Mouse (Mus musculus) heart, embryonic 16.5 days (tissue): Measurements from ENCODE around the gene Dok4. TPM values are rescaled to one million over a fixed set of nuclear protein-coding genes. Genes with fewer than 3 reads are reported as not detected.

Experiments
- ATAC-seq: fragments of 200-750 bp; cut with Nextera tagmentation; replicated peaks from 2 replicates; pipeline ENCODE4 v1.8.0; 2017; ENCODE audit warnings: moderate number of reproducible peaks; ENCODE audit not compliant: insufficient read depth, low FRiP score; ENCODE audit errors: extremely low read depth
- H3K27ac ChIP-seq: fragments of 300-500 bp; sonication (generic); 2 replicates; pipeline ENCODE4 v1.5.1; 2014; ENCODE audit warnings: mild to moderate bottlenecking, low read length, control low read depth, moderate library complexity
- H3K27me3 ChIP-seq: fragments of 300-500 bp; sonication (generic); 2 replicates; pipeline ENCODE4 v1.6.1; 2014; ENCODE audit warnings: low read length, mixed read lengths; ENCODE audit not compliant: control insufficient read depth, insufficient read depth
- H3K36me3 ChIP-seq: fragments of 300-500 bp; sonication (generic); 2 replicates; pipeline ENCODE4 v1.6.1; 2014; ENCODE audit not compliant: control insufficient read depth, insufficient read depth
- H3K4me1 ChIP-seq: fragments of 300-500 bp; sonication (generic); 2 replicates; pipeline ENCODE4 v1.6.1; 2014; ENCODE audit warnings: low read length, mixed read lengths; ENCODE audit not compliant: control insufficient read depth, insufficient read depth
- H3K4me2 ChIP-seq: fragments of 300-500 bp; sonication (generic); 2 replicates; pipeline ENCODE4 v1.6.1; 2014; ENCODE audit warnings: low read depth, mild to moderate bottlenecking, control low read depth, low read length
- H3K4me3 ChIP-seq: fragments of 300-500 bp; sonication (generic); 2 replicates; pipeline ENCODE4 v1.5.1; 2014; ENCODE audit warnings: mild to moderate bottlenecking, control low read depth, low read length
- H3K9ac ChIP-seq: fragments of 300-500 bp; sonication (generic); 2 replicates; pipeline ENCODE4 v1.6.1; 2014; ENCODE audit warnings: low read length, control low read depth
- H3K9me3 ChIP-seq: fragments of 300-500 bp; sonication (generic); replicated peaks from 2 replicates; pipeline ENCODE4 v1.6.1; 2016; ENCODE audit warnings: low read length; ENCODE audit not compliant: control insufficient read depth
- WGBS: fragments of 180-500 bp; shearing (Covaris S2); extraction: QIAGEN DNeasy Blood & Tissue Kit; methylation state at CpG from one replicate; pipeline ENCODE4 v1.1.7; 2014; 5-methylcytosine and 5-hydroxymethylcytosine counted together
- polyA plus RNA-seq: library from polyadenylated mRNA; unstranded; fragments of >200 nt; fragmentation: Nextera tagmentation; extraction: Ambion mirVana; gene quantifications from 2 replicates; pipeline ENCODE4 v1.2.1, GENCODE M21; 2015

Dok4 gene
- polyA plus RNA-seq, 1 experiment from 2014 or later: 28.9 TPM

GRCm38 (mm10) chr8:94822637-94823560 is 53.2 kb downstream of the Dok4 start:
- Histone ChIP-seq H3K9ac (no peak overlapping the region), H3K36me3 (peaks cover 49% of the 10 kb centered on the region), H3K4me1 (no peaks in the 10 kb centered on the region), H3K4me2 (no peak overlapping the region), H3K9me3 (no peaks in the 10 kb centered on the region), H3K4me3 (no peak overlapping the region), H3K27me3 (no peaks in the 10 kb centered on the region), H3K27ac (no peak overlapping the region)
- 76% methylated on average over 23 of the region's 23 CpGs for WGBS
- ATAC-seq: 0 out of 2 replicates have a peak, but pooled peaks have one; percentile 65

- WGBS: 92% methylated on average over 2 of the region's 2 CpGs
- H3K36me3 ChIP-seq: peaks cover 38% of the 10 kb centered on the region
- H3K4me3 ChIP-seq: no peak overlapping the region
- H3K27me3 ChIP-seq: no peaks in the 10 kb centered on the region
- no peak for ATAC-seq
- no peaks in the 10 kb centered on the region for H3K9me3 ChIP-seq
- no peak overlapping the region for H3K9ac ChIP-seq
- H3K4me2 ChIP-seq: no peak overlapping the region
- no peaks in the 10 kb centered on the region for H3K4me1 ChIP-seq
- no peak overlapping the region for H3K27ac ChIP-seq
Observed at GRCm38 (mm10) chr8:94821381-94821780, 54.7 kb downstream of the Dok4 start.

- Histone ChIP-seq H3K4me1 (no peaks in the 10 kb centered on the region), H3K27ac (no peak overlapping the region), H3K27me3 (no peaks in the 10 kb centered on the region), H3K36me3 (peaks cover 36% of the 10 kb centered on the region), H3K9ac (no peak overlapping the region), H3K4me2 (no peak overlapping the region), H3K9me3 (no peaks in the 10 kb centered on the region), H3K4me3 (no peak overlapping the region)
- WGBS: 88% methylated on average over 7 of the region's 7 CpGs
- ATAC-seq: no peak
Observed at GRCm38 (mm10) chr8:94820553-94820952, 55.6 kb downstream of the Dok4 start.

GRCm38 (mm10) chr8:94819671-94820179 is 56.4 kb downstream of the Dok4 start:
- Histone ChIP-seq H3K36me3 (peaks cover 30% of the 10 kb centered on the region), H3K4me2 (no peak overlapping the region), H3K9me3 (no peaks in the 10 kb centered on the region), H3K9ac (no peak overlapping the region), H3K27me3 (no peaks in the 10 kb centered on the region), H3K4me3 (no peak overlapping the region), H3K4me1 (no peaks in the 10 kb centered on the region), H3K27ac (no peak overlapping the region)
- 51% methylated on average over 6 of the region's 6 CpGs for whole genome bisulfite sequencing
- no peak for ATAC-seq

- WGBS: 87% methylated on average over 11 of the region's 11 CpGs
- no peaks in the 10 kb centered on the region for H3K4me1 ChIP-seq
- peaks cover 15% of the 10 kb centered on the region for H3K36me3 ChIP-seq
- H3K4me3 ChIP-seq: no peak overlapping the region
- no peaks in the 10 kb centered on the region for H3K27me3 ChIP-seq
- H3K27ac ChIP-seq: no peak overlapping the region
- no peak overlapping the region for H3K9ac ChIP-seq
- no peak overlapping the region for H3K4me2 ChIP-seq
- ATAC-seq: no peak
- H3K9me3 ChIP-seq: no peaks in the 10 kb centered on the region
Observed at GRCm38 (mm10) chr8:94817933-94818332, 58.2 kb downstream of the Dok4 start.

- H3K9ac ChIP-seq: no peak overlapping the region
- no peak overlapping the region for H3K4me3 ChIP-seq
- 0% methylated on average over 1 of the region's 1 CpGs for WGBS
- no peak overlapping the region for H3K4me2 ChIP-seq
- no peak for ATAC-seq
- H3K36me3 ChIP-seq: no peaks in the 10 kb centered on the region
- no peaks in the 10 kb centered on the region for H3K9me3 ChIP-seq
- no peak overlapping the region for H3K27ac ChIP-seq
- H3K4me1 ChIP-seq: no peaks in the 10 kb centered on the region
- H3K27me3 ChIP-seq: no peaks in the 10 kb centered on the region
Observed at GRCm38 (mm10) chr8:94814556-94814955, 61.6 kb downstream of the Dok4 start.

Other genes with a start within 250 kb of the Dok4 start
- gene Arl2bp, start 209.7 kb downstream of the Dok4 start, polyA plus RNA-seq: 116 and 117 TPM in 2 replicates
- 0.29 and 0.57 TPM in 2 replicates for gene Pllp, start 180.1 kb downstream of the Dok4 start, polyA plus RNA-seq
- gene Ccl22, start 130.7 kb downstream of the Dok4 start, polyA plus RNA-seq: 0.16 TPM in 1 of 2 replicates, not detected in the other
- 8.2 and 9.3 TPM in 2 replicates for gene Cx3cl1, start 104.3 kb downstream of the Dok4 start, polyA plus RNA-seq
- 0.44 and 0.51 TPM in 2 replicates for gene Ccl17, start 65.9 kb downstream of the Dok4 start, polyA plus RNA-seq
- gene Coq9, start 38.0 kb downstream of the Dok4 start, polyA plus RNA-seq: 194 and 209 TPM in 2 replicates
- 88.2 and 98.8 TPM in 2 replicates for gene Ciapin1, start 38.0 kb downstream of the Dok4 start, polyA plus RNA-seq
- 123 and 134 TPM in 2 replicates for gene Polr2c, start 18.9 kb downstream of the Dok4 start, polyA plus RNA-seq
- gene Ccdc102a, start 41.8 kb upstream of the Dok4 start, polyA plus RNA-seq: 17.4 and 19.8 TPM in 2 replicates
- 0.71 and 1.4 TPM in 2 replicates for gene Adgrg5, start 47.4 kb upstream of the Dok4 start, polyA plus RNA-seq
- gene Adgrg1, start 98.4 kb upstream of the Dok4 start, polyA plus RNA-seq: 12.0 and 18.0 TPM in 2 replicates
- gene Adgrg3, start 141.4 kb upstream of the Dok4 start, polyA plus RNA-seq: 4.9 and 5.2 TPM in 2 replicates
- gene Drc7, start 178.8 kb upstream of the Dok4 start, polyA plus RNA-seq: 0.46 and 0.56 TPM in 2 replicates
- gene Katnb1, start 204.9 kb upstream of the Dok4 start, polyA plus RNA-seq: 17.1 and 19.1 TPM in 2 replicates